Mouse (Mus musculus) forebrain, embryonic 12.5 days (tissue): ENCODE results near the gene Patl1. TPM values are rescaled to one million over a fixed set of nuclear protein-coding genes. Genes with fewer than 3 reads are reported as not detected.
A peak's percentile ranks its signal among the peaks of the same experiment; 100 is the strongest.
"Not testable (repeated sequence)": the region's sequence is repeated elsewhere in the genome, so short reads cannot be mapped to it uniquely, and the experiment has no call there.

Experiments used
- ATAC-seq: fragments of 200-750 bp; cut with Nextera tagmentation; 2 replicates; pipeline ENCODE4 v1.8.0; 2017; ENCODE audit warnings: moderate TSS enrichment; ENCODE audit not compliant: low FRiP score
- H3K27ac ChIP-seq: fragments of 300-500 bp; sonication (generic); 2 replicates; pipeline ENCODE4 v1.5.1; 2016; ENCODE audit warnings: mild to moderate bottlenecking
- H3K27me3 ChIP-seq: fragments of 300-500 bp; sonication (generic); 2 replicates; pipeline ENCODE4 v1.6.1; 2016; ENCODE audit warnings: mild to moderate bottlenecking
- H3K36me3 ChIP-seq: fragments of 300-500 bp; sonication (generic); replicated peaks from 2 replicates; pipeline ENCODE4 v1.6.1; 2016; ENCODE audit warnings: mild to moderate bottlenecking
- H3K4me1 ChIP-seq: fragments of 300-500 bp; sonication (generic); 2 replicates; pipeline ENCODE4 v1.6.1; 2016
- H3K4me2 ChIP-seq: fragments of 300-500 bp; sonication (generic); 2 replicates; pipeline ENCODE4 v1.6.1; 2016; ENCODE audit warnings: mild to moderate bottlenecking, moderate library complexity
- H3K4me3 ChIP-seq: fragments of 300-500 bp; sonication (generic); replicated peaks from 2 replicates; pipeline ENCODE4 v1.5.1; 2016; ENCODE audit warnings: mild to moderate bottlenecking
- H3K9ac ChIP-seq: fragments of 300-500 bp; sonication (generic); 2 replicates; pipeline ENCODE4 v1.6.1; 2016; ENCODE audit warnings: mild to moderate bottlenecking
- H3K9me3 ChIP-seq: fragments of 300-500 bp; sonication (generic); 2 replicates; pipeline ENCODE4 v1.6.1; 2016
- WGBS: fragments of 180-500 bp; shearing (Covaris S2); methylation state at CpG from one replicate; pipeline ENCODE4 v1.1.7; 2016; 5-methylcytosine and 5-hydroxymethylcytosine counted together
- microRNA-seq: library from miRNA; unstranded; fragments of <30 nt; microRNA quantifications from one replicate; pipeline ENCODE4, GENCODE M21; 2017
- polyA plus RNA-seq: library from polyadenylated mRNA; unstranded; fragments of >200 nt; fragmentation: Nextera tagmentation; extraction: Ambion mirVana; gene quantifications from 2 replicates; pipeline ENCODE4 v1.2.1, GENCODE M21; 2016

Gene Patl1
- polyA plus RNA-seq, 1 experiment from 2014 or later = 23.4 TPM

DNA sequence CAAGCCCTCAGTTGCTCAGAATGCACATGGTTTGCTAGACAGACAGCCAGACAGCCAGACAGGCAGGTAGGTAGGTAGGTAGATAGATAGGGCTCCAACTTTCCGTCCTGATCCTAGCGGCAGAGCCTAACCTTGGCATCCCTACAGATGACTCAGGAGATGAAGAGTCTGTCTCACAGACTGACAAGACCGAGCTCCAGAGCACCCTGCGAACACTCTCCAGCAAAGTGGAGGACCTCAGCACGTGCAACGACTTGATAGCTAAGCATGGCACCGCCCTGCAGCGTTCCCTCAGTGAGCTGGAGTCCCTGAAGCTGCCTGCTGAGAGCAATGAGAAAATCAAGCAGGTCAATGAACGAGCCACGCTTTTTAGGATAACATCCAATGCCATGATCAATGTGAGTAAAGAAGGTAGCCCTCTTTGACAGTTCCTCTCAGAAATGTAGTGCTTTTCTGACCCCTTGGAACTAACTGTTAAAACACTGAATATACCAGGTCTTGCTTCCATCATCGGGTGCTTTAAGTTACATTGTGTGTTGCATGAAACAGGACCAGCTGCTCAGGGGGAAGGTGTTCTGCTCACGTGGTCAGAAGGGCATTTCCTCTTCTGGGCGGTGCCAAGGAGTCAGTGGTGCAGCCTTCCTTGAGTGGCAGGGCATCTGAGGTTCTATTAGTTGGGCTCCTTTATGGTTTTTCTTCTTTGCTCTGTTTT is 61.5 kb downstream of the Patl1 start:
- H3K36me3 ChIP-seq = peaks cover 78% of the 10 kb centered on the region
- H3K4me2 ChIP-seq = no peak overlapping the region

GRCm38 (mm10) chr19:11974223-11974540 is 62.0 kb downstream of the Patl1 start:
- Histone ChIP-seq H3K4me3 (no peak overlapping the region), H3K4me2 (no peak overlapping the region), H3K9ac (no peak overlapping the region), H3K27ac (no peak overlapping the region), H3K4me1 (no peaks in the 10 kb centered on the region), H3K36me3 (peaks cover 83% of the 10 kb centered on the region), H3K9me3 (no peaks in the 10 kb centered on the region), H3K27me3 (no peaks in the 10 kb centered on the region)
- no peak for ATAC-seq
- 85% methylated on average over 2 of the region's 2 CpGs for WGBS

More for the DNA sequence above, 61.5 kb downstream of the Patl1 start:
- Histone ChIP-seq H3K4me3 (no peak overlapping the region), H3K9ac (no peak overlapping the region), H3K4me1 (0 out of 2 replicates have a peak, but pooled peaks cover 4% of the 10 kb centered on the region), H3K27me3 (no peaks in the 10 kb centered on the region), H3K9me3 (no peaks in the 10 kb centered on the region), H3K27ac (no peak overlapping the region)
- ATAC-seq = no peak
- WGBS = 92% methylated on average over 13 of the region's 13 CpGs

- ATAC-seq = no peak
- Histone ChIP-seq H3K4me2 (no peak overlapping the region), H3K36me3 (peaks cover 94% of the 10 kb centered on the region), H3K4me1 (no peaks in the 10 kb centered on the region), H3K27ac (no peak overlapping the region), H3K27me3 (no peaks in the 10 kb centered on the region), H3K4me3 (no peak overlapping the region), H3K9me3 (no peaks in the 10 kb centered on the region), H3K9ac (no peak overlapping the region)
- WGBS = 93% methylated on average over 4 of the region's 4 CpGs
Measured at GRCm38 (mm10) chr19:11975683-11976082, 63.5 kb downstream of the Patl1 start.

GRCm38 (mm10) chr19:11977363-11977762 is 65.2 kb downstream of the Patl1 start:
- no peak overlapping the region for H3K4me2 ChIP-seq
- no peak overlapping the region for H3K4me3 ChIP-seq
- H3K27me3 ChIP-seq = no peaks in the 10 kb centered on the region
- H3K27ac ChIP-seq = no peak overlapping the region
- H3K4me1 ChIP-seq = no peaks in the 10 kb centered on the region
- ATAC-seq = no peak
- H3K9ac ChIP-seq = no peak overlapping the region
- H3K9me3 ChIP-seq = no peaks in the 10 kb centered on the region
- peaks cover 92% of the 10 kb centered on the region for H3K36me3 ChIP-seq
- 88% methylated on average over 5 of the region's 5 CpGs for WGBS

DNA sequence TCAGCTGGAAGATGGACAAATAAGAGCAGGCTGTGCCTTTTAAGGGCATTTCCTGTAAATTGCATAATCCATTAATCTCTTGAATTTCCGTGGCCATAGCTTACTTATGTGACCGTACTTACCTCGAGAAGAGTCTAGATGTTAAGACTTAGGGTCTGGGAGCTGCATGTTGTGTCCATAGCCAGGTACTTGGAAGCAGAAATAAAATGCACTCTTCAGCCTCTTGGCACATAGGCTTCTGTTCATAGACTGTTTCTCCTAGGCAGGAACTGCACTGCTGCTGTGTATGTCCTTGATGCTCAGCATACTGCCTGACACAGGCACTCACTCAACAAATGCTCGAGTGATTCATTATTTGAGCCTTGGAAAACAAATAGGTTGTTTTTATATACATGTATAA is 68.3 kb downstream of the Patl1 start:
- H3K4me2 ChIP-seq = no peak overlapping the region
- no peaks in the 10 kb centered on the region for H3K4me1 ChIP-seq
- no peak for ATAC-seq
- no peak overlapping the region for H3K27ac ChIP-seq
- no peaks in the 10 kb centered on the region for H3K27me3 ChIP-seq
- no peak overlapping the region for H3K9ac ChIP-seq
- WGBS = 92% methylated on average over 4 of the region's 4 CpGs
- H3K36me3 ChIP-seq = peaks cover 88% of the 10 kb centered on the region
- H3K4me3 ChIP-seq = no peak overlapping the region
- no peaks in the 10 kb centered on the region for H3K9me3 ChIP-seq

DNA sequence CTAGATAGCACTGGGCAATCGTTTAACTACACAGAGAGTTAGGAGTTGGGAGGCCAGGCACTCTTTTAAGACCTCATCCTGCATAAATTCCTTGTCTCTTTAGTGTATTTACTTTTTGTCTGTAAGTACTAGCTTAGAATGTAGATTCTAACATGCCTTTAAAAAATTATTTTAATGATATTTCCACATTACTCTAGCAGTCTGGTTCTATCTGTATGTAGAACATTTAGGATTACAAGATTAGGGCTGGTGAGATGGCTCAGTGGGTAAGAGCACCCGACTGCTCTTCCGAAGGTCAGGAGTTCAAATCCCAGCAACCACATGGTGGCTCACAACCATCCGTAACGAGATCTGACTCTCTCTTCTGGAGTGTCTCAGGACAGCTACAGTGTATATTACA is 72.4 kb downstream of the Patl1 start:
- not testable (repeated sequence) for H3K27ac ChIP-seq, H3K4me1 ChIP-seq, H3K9ac ChIP-seq, H3K27me3 ChIP-seq, ATAC-seq, H3K4me3 ChIP-seq, H3K9me3 ChIP-seq, H3K4me2 ChIP-seq
- peaks cover 82% of the 10 kb centered on the region for H3K36me3 ChIP-seq
- WGBS = 87% methylated on average over 5 of the region's 5 CpGs

DNA sequence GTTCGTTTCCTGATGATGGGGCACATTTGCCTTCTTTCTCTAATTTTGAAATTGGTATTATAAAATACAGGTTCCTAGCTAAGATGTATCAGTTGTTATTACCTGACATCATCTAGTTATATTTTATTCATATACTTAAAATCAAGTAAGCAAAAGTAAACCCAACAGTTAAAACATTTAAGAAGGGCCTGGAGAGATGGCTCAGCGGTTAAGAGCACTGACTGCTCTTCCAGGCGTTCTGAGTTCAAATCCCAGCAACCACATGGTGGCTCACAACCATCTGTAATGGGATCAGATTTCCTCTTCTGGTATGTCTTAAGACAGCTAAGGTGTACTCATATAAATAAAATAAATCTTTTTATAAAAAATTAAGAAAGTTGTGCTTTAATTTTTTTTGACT is 75.6 kb downstream of the Patl1 start:
- Histone ChIP-seq H3K27me3 (no peaks in the 10 kb centered on the region), H3K4me2 (no peak overlapping the region), H3K27ac (no peak overlapping the region), H3K36me3 (peaks cover 82% of the 10 kb centered on the region), H3K4me1 (no peaks in the 10 kb centered on the region), H3K4me3 (no peak overlapping the region), H3K9me3 (no peaks in the 10 kb centered on the region), H3K9ac (no peak overlapping the region)
- WGBS = 88% methylated on average over 3 of the region's 3 CpGs
- no peak for ATAC-seq

GRCm38 (mm10) chr19:11989334-11989733 is 77.1 kb downstream of the Patl1 start:
- Histone ChIP-seq H3K4me3 (no peak overlapping the region), H3K9me3 (no peaks in the 10 kb centered on the region), H3K36me3 (peaks cover 79% of the 10 kb centered on the region), H3K27me3 (no peaks in the 10 kb centered on the region), H3K27ac (no peak overlapping the region), H3K4me1 (no peaks in the 10 kb centered on the region), H3K4me2 (no peak overlapping the region), H3K9ac (no peak overlapping the region)
- no peak for ATAC-seq
- WGBS = 94% methylated on average over 7 of the region's 7 CpGs

DNA sequence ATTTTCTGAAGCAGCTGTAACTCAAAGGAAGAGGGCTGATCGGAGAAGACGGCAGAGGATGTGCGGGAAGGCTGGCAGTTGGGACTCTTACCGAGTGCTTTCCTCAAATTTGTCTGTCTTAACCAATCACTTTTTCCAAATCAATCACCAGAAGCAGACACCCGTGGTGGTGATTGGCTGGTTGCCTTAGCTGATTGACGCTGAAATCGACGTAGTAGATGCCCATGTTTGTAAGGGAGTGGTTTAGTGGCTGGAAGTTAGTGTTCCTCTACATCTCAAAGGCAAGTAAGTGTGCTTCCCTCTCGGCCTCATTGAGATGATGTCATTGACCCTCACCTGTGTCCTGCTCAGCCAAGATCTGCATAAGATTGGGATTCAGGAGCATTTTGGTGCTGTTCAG is 79.8 kb downstream of the Patl1 start:
- Histone ChIP-seq H3K4me2 (no peak overlapping the region), H3K36me3 (peaks cover 77% of the 10 kb centered on the region), H3K27ac (no peak overlapping the region), H3K4me3 (no peak overlapping the region), H3K27me3 (no peaks in the 10 kb centered on the region), H3K4me1 (no peaks in the 10 kb centered on the region), H3K9me3 (no peaks in the 10 kb centered on the region), H3K9ac (no peak overlapping the region)
- no peak for ATAC-seq
- 93% methylated on average over 9 of the region's 9 CpGs for WGBS

DNA sequence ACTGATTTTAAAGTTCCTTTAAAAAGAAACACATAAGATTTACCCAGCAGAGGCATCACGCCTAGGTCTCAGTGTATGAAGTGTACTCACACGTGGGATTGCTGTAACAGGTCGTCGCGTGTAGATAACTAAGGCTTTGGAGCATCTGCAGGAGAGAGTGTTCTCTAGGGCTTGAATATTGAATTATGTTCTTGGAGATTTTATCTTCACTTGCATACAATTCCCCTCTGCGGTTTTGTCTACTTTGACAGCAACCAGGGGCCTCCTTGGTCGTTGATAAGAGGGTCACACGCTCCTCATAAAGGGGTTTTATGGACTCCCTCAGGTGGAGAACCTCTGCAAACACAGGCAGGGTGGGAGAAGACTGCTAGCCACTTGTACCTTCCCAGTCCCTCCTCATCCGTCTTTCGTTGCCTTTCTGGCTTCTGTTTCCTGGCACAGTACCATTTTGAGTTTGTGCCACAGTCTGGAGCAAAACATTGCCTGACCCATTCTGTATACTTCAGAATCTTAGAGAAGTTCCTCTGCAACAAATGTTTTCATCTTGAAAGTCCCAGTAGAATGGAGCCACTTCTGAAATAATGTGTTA is 80.3 kb downstream of the Patl1 start:
- Histone ChIP-seq H3K4me2 (no peak overlapping the region), H3K9ac (no peak overlapping the region), H3K4me3 (no peak overlapping the region), H3K9me3 (no peaks in the 10 kb centered on the region), H3K4me1 (no peaks in the 10 kb centered on the region), H3K36me3 (peaks cover 73% of the 10 kb centered on the region), H3K27ac (no peak overlapping the region), H3K27me3 (no peaks in the 10 kb centered on the region)
- no peak for ATAC-seq
- WGBS = 96% methylated on average over 10 of the region's 10 CpGs

Small RNA genes within 50 kb of the gene (microRNA-seq; reads per million reads assigned to microRNA genes)
- gene Mir6994 = 14.3 reads per million, percentile 31 among the genes with 10 or more reads in this experiment

Other genes with a start within 250 kb of the Patl1 start
- not detected in 2 replicates for gene Oosp1, start 221.2 kb upstream of the Patl1 start, polyA plus RNA-seq
- gene Oosp3, start 215.3 kb upstream of the Patl1 start, polyA plus RNA-seq = not detected in 2 replicates
- not detected in 2 replicates for gene Gif, start 164.8 kb upstream of the Patl1 start, polyA plus RNA-seq
- 43.6 and 49.0 TPM in 2 replicates for gene Mrpl16, start 142.0 kb upstream of the Patl1 start, polyA plus RNA-seq
- gene Stx3, start 93.0 kb upstream of the Patl1 start, polyA plus RNA-seq = 7.5 and 8.1 TPM in 2 replicates
- not detected in 2 replicates for gene Olfr1417, start 73.2 kb upstream of the Patl1 start, polyA plus RNA-seq
- not detected in 2 replicates for gene Olfr1418, start 51.3 kb upstream of the Patl1 start, polyA plus RNA-seq
- not detected in 2 replicates for gene Olfr1419, start 37.3 kb upstream of the Patl1 start, polyA plus RNA-seq
- gene Olfr1420, start 25.8 kb upstream of the Patl1 start, polyA plus RNA-seq = 0.06 TPM in 1 of 2 replicates, not detected in the other
- 5.8 and 6.3 TPM in 2 replicates for gene Osbp, start 53.5 kb downstream of the Patl1 start, polyA plus RNA-seq
- gene Olfr1423, start 128.9 kb downstream of the Patl1 start, polyA plus RNA-seq = 0.04 TPM in 1 of 2 replicates, not detected in the other
- not detected in 2 replicates for gene Olfr1424, start 150.3 kb downstream of the Patl1 start, polyA plus RNA-seq
- gene Olfr1425, start 165.3 kb downstream of the Patl1 start, polyA plus RNA-seq = not detected in 2 replicates
- gene Olfr1426, start 179.6 kb downstream of the Patl1 start, polyA plus RNA-seq = not detected in 2 replicates
- not detected in 2 replicates for gene Olfr1427, start 190.9 kb downstream of the Patl1 start, polyA plus RNA-seq
- not detected in 2 replicates for gene Olfr1428, start 203.5 kb downstream of the Patl1 start, polyA plus RNA-seq
- gene Olfr76, start 210.8 kb downstream of the Patl1 start, polyA plus RNA-seq = not detected in 2 replicates